ENCODE assay signal across 27 mouse cellular contexts in genomic region chr13:92846438-92846837, GRCm38 (mm10). TPM values are rescaled to one million over a fixed set of nuclear protein-coding genes. Genes with fewer than 3 reads are reported as not detected.
A peak's percentile ranks its signal among the peaks of the same experiment; 100 is the strongest.
DNase-seq lines count a peak whose midpoint lies in the region; ATAC-seq and TF ChIP-seq lines count a peak whose summit lies in the region.
"Had no signal": no experiment of that assay in that cellular context is flagged by ENCODE, and none has a peak within 500 bp of the region (broad histone marks: within the 10 kb centered on the region; RNA-seq: fewer than 3 reads in every experiment).

No protein-coding gene starts in this region.

- peak overlapping the region; percentile 38 for H3K27ac ChIP-seq in liver, embryonic 12.5 days
- no peak overlapping the region for H3K27ac ChIP-seq in liver, postnatal 0 days (ENCODE audit: low read depth)
- peak overlapping the region; percentile 16; the same call in 1 of the 2 replicates for H3K27ac ChIP-seq in liver, embryonic 14.5 days
- H3K27ac ChIP-seq in liver, embryonic 16.5 days (ENCODE audit: low read length): peak overlapping the region; percentile 24; the same call in 1 of the 2 replicates
- H3K27ac ChIP-seq: embryonic facial prominence, embryonic 10.5 days; embryonic facial prominence, embryonic 13.5 days; forebrain, embryonic 12.5 days; forebrain, embryonic 15.5 days; heart, adult 2 months; heart, embryonic 10.5 days; heart, embryonic 13.5 days; hindbrain, embryonic 14.5 days had no signal

- WGBS in liver, embryonic 12.5 days (ENCODE audit: insufficient replicate concordance): 80% methylated on average over 4 of the region's 4 CpGs
- 77% methylated on average over 4 of the region's 4 CpGs for WGBS in liver, postnatal 0 days (ENCODE audit: insufficient replicate concordance)
- WGBS in liver, embryonic 14.5 days (ENCODE audit: insufficient replicate concordance): 76% methylated on average over 4 of the region's 4 CpGs
- 76% methylated on average over 4 of the region's 4 CpGs for WGBS in liver, embryonic 16.5 days (ENCODE audit: insufficient replicate concordance)

- no peak for ATAC-seq in liver, embryonic 12.5 days
- ATAC-seq in liver, postnatal 0 days: no peak
- ATAC-seq in liver, embryonic 14.5 days (ENCODE audit: insufficient read depth): no peak
- ATAC-seq in liver, embryonic 16.5 days (ENCODE audit: low read depth): no peak
- ATAC-seq: CD4-positive, CD25-positive, alpha-beta regulatory T cell, adult 4 months; forebrain, embryonic 15.5 days had no signal

- H3K9ac ChIP-seq in liver, embryonic 12.5 days: no peak overlapping the region
- no peak overlapping the region for H3K9ac ChIP-seq in liver, postnatal 0 days (replicated peaks)
- no peak overlapping the region; the same call in 1 of the 2 replicates for H3K9ac ChIP-seq in liver, embryonic 14.5 days (replicated peaks)
- no peak overlapping the region for H3K9ac ChIP-seq in liver, embryonic 16.5 days (ENCODE audit: low read depth, low read length)
- H3K9ac ChIP-seq: embryonic facial prominence, embryonic 13.5 days; forebrain, embryonic 12.5 days; forebrain, embryonic 15.5 days; heart, embryonic 13.5 days; hindbrain, embryonic 14.5 days had no signal

- H3K36me3 ChIP-seq in liver, embryonic 12.5 days: peaks cover 39% of the 10 kb centered on the region
- peaks cover 19% of the 10 kb centered on the region for H3K36me3 ChIP-seq in liver, postnatal 0 days (replicated peaks; ENCODE audit: insufficient read depth, low read length)
- peaks cover 4% of the 10 kb centered on the region for H3K36me3 ChIP-seq in liver, embryonic 14.5 days (replicated peaks; ENCODE audit: control insufficient read depth, insufficient read depth, low read depth)
- peaks cover 5% of the 10 kb centered on the region; the same call in 1 of the 2 replicates for H3K36me3 ChIP-seq in liver, embryonic 16.5 days (ENCODE audit: control insufficient read depth, insufficient read depth)

- peaks cover 6% of the 10 kb centered on the region for H3K27me3 ChIP-seq in liver, embryonic 12.5 days (replicated peaks)
- H3K27me3 ChIP-seq in liver, postnatal 0 days (ENCODE audit: insufficient read depth, low read length): no peaks in the 10 kb centered on the region
- H3K27me3 ChIP-seq in liver, embryonic 14.5 days (ENCODE audit: control insufficient read depth, insufficient read depth, low read length): no peaks in the 10 kb centered on the region
- no peaks in the 10 kb centered on the region for H3K27me3 ChIP-seq in liver, embryonic 16.5 days (ENCODE audit: control insufficient read depth, insufficient read depth, low read depth, low read length)
- H3K27me3 ChIP-seq: embryonic facial prominence, embryonic 13.5 days; forebrain, embryonic 12.5 days; forebrain, embryonic 15.5 days; heart, embryonic 13.5 days had no signal

- no peak for TF ChIP-seq EP300 in liver, postnatal 0 days (IDR thresholded peaks at IDR 0.05; ENCODE audit: low read depth)
- no peak for TF ChIP-seq EP300 in liver, embryonic 14.5 days (IDR thresholded peaks at IDR 0.05; ENCODE audit: low read depth)

- H3K4me3 ChIP-seq in liver, embryonic 12.5 days: no peak overlapping the region
- no peak overlapping the region for H3K4me3 ChIP-seq in liver, postnatal 0 days (ENCODE audit: low read depth, low read length)
- no peak overlapping the region for H3K4me3 ChIP-seq in liver, embryonic 14.5 days (ENCODE audit: insufficient read depth in 1 of 2, low read depth in 2 of 2, low read length in 2 of 2)
- no peak overlapping the region for H3K4me3 ChIP-seq in liver, embryonic 16.5 days (ENCODE audit: low read depth, low read length)
- H3K4me3 ChIP-seq: embryonic facial prominence, embryonic 10.5 days; embryonic facial prominence, embryonic 13.5 days; erythroblast, embryonic 14.5 days; forebrain, embryonic 12.5 days; forebrain, embryonic 15.5 days; heart, adult 2 months; heart, embryonic 10.5 days had no signal

- no peak for DNase-seq in liver, postnatal 0 days
- no peak for DNase-seq in liver, embryonic 14.5 days (ENCODE audit: low read depth in 3 of 3, low spot score in 3 of 3)
- DNase-seq in kidney, postnatal 14 days: no peak
- no peak for DNase-seq in kidney, adult 18-20 months
- DNase-seq: adrenal gland, adult 2 months; adrenal gland, postnatal 14 days; cerebellum, adult 11-12 months; cerebellum, adult 8-10 months; cerebellum, postnatal 10 days; cerebellum, postnatal 36 days; embryo, embryonic 11 days; gastrocnemius, postnatal 25 days; heart, adult 2 months; heart, postnatal 14 days; heart, postnatal 4 days had no signal

- no peak for TF ChIP-seq CTCF in liver, postnatal 0 days (IDR thresholded peaks at IDR 0.05; ENCODE audit: low read depth)
- TF ChIP-seq CTCF in liver, embryonic 14.5 days (IDR thresholded peaks at IDR 0.05; ENCODE audit: low read depth): no peak

- no peaks in the 10 kb centered on the region for H3K9me3 ChIP-seq in liver, embryonic 12.5 days (replicated peaks)
- no peaks in the 10 kb centered on the region for H3K9me3 ChIP-seq in liver, postnatal 0 days (ENCODE audit: low read length)
- no peaks in the 10 kb centered on the region for H3K9me3 ChIP-seq in liver, embryonic 14.5 days (ENCODE audit: control insufficient read depth, low read length)
- H3K9me3 ChIP-seq in liver, embryonic 16.5 days (replicated peaks; ENCODE audit: control insufficient read depth, low read length): no peaks in the 10 kb centered on the region
- H3K9me3 ChIP-seq: embryonic facial prominence, embryonic 10.5 days; embryonic facial prominence, embryonic 13.5 days; forebrain, embryonic 12.5 days; forebrain, embryonic 15.5 days; heart, embryonic 10.5 days; heart, embryonic 13.5 days had no signal

- H3K4me2 ChIP-seq in liver, embryonic 12.5 days: no peak overlapping the region
- H3K4me2 ChIP-seq in liver, postnatal 0 days (ENCODE audit: low read depth, low read length): no peak overlapping the region
- H3K4me2 ChIP-seq in liver, embryonic 14.5 days (ENCODE audit: low read depth): no peak overlapping the region
- no peak overlapping the region for H3K4me2 ChIP-seq in liver, embryonic 16.5 days (ENCODE audit: low read depth, low read length)
- H3K4me2 ChIP-seq: forebrain, embryonic 12.5 days; forebrain, embryonic 15.5 days; hindbrain, embryonic 14.5 days had no signal

- H3K4me1 ChIP-seq in liver, embryonic 12.5 days: peaks cover 34% of the 10 kb centered on the region
- H3K4me1 ChIP-seq in liver, postnatal 0 days (ENCODE audit: insufficient read depth): peaks cover 9% of the 10 kb centered on the region
- peaks cover 20 to 21% of the 10 kb centered on the region in 2 experiments for H3K4me1 ChIP-seq in liver, embryonic 14.5 days (replicated peaks; ENCODE audit: control insufficient read depth in 2 of 2, insufficient read depth in 2 of 2, low read length in 1 of 2)
- H3K4me1 ChIP-seq in liver, embryonic 16.5 days (ENCODE audit: control insufficient read depth, low read depth, low read length): peaks cover 21% of the 10 kb centered on the region
- H3K4me1 ChIP-seq: heart, embryonic 10.5 days had no signal

RNA-seq across cellular contexts. Expression of gene Mtx3, which starts 1.9 kb away (rescaled TPM):
- polyA plus RNA-seq in liver, embryonic 12.5 days (2016; fragmentation: Nextera tagmentation; extraction: Ambion mirVana): 1.1 TPM in 2 replicates
- 0.77 and 0.81 TPM in 2 replicates for polyA plus RNA-seq in liver, postnatal 0 days (2015; fragmentation: Nextera tagmentation; extraction: Ambion mirVana)
- 2.6 and 3.4 TPM in 2 replicates for polyA plus RNA-seq in liver, embryonic 14.5 days (2012; rRNA removed)
- 0.59 and 0.76 TPM in 2 replicates for polyA plus RNA-seq in liver, embryonic 14.5 days (2014; fragmentation: Nextera tagmentation; extraction: Ambion mirVana)
- 0.54 and 0.63 TPM in 2 replicates for polyA plus RNA-seq in liver, embryonic 16.5 days (2015; fragmentation: Nextera tagmentation; extraction: Ambion mirVana)

RNA-seq across cellular contexts. Expression of gene Thbs4, which starts 51.8 kb away (rescaled TPM):
- 0.13 and 0.17 TPM in 2 replicates for polyA plus RNA-seq in liver, embryonic 12.5 days (2016; fragmentation: Nextera tagmentation; extraction: Ambion mirVana)
- polyA plus RNA-seq in liver, postnatal 0 days (2015; fragmentation: Nextera tagmentation; extraction: Ambion mirVana): 0.06 and 0.19 TPM in 2 replicates
- 0.11 and 0.12 TPM in 2 replicates for polyA plus RNA-seq in liver, embryonic 14.5 days (2012; rRNA removed)
- polyA plus RNA-seq in liver, embryonic 14.5 days (2014; fragmentation: Nextera tagmentation; extraction: Ambion mirVana): 0.03 and 0.06 TPM in 2 replicates
- polyA plus RNA-seq in liver, embryonic 16.5 days (2015; fragmentation: Nextera tagmentation; extraction: Ambion mirVana): 0.19 and 0.20 TPM in 2 replicates
- polyA plus RNA-seq: C2C12; CD4-positive, CD25-positive, alpha-beta regulatory T cell, adult 4 months; erythroblast, embryonic 14.5 days had no signal
